Mouse (Mus musculus): ENCODE results near the gene Slit3.

Gene Slit3

GRCm38 (mm10) chr11:35120894-35121610 is at the start of gene Slit3:
Gene Slit3 (plus strand): TSS chr11:35121224.
- no peak for DNase-seq (ENCODE audit: low read depth, low spot score)

GRCm38 (mm10) chr11:35071451-35071850 is 49.6 kb upstream of the Slit3 start:
- DNase-seq (ENCODE audit: low read depth, low spot score), result no peak

GRCm38 (mm10) chr11:35075411-35075810 is 45.6 kb upstream of the Slit3 start:
- no peak for DNase-seq (ENCODE audit: low read depth, low spot score)

GRCm38 (mm10) chr11:35080451-35081125 is 40.4 kb upstream of the Slit3 start:
- DNase-seq (ENCODE audit: low read depth, low spot score), result no peak

GRCm38 (mm10) chr11:35082297-35082696 is 38.7 kb upstream of the Slit3 start:
- no peak for DNase-seq (ENCODE audit: low read depth, low spot score)

GRCm38 (mm10) chr11:35083049-35083448 is 38.0 kb upstream of the Slit3 start:
- DNase-seq (ENCODE audit: low read depth, low spot score), result no peak

GRCm38 (mm10) chr11:35085351-35085750 is 35.7 kb upstream of the Slit3 start:
- DNase-seq (ENCODE audit: low read depth, low spot score), result no peak

GRCm38 (mm10) chr11:35086029-35086428 is 35.0 kb upstream of the Slit3 start:
- DNase-seq (ENCODE audit: low read depth, low spot score), result no peak

GRCm38 (mm10) chr11:35087454-35087853 is 33.6 kb upstream of the Slit3 start:
- DNase-seq (ENCODE audit: low read depth, low spot score), result no peak

- no peak for DNase-seq (ENCODE audit: low read depth, low spot score)
Measured at GRCm38 (mm10) chr11:35088136-35088535, 32.9 kb upstream of the Slit3 start.

- DNase-seq (ENCODE audit: low read depth, low spot score), result no peak
Measured at GRCm38 (mm10) chr11:35090629-35091335, 30.2 kb upstream of the Slit3 start.

GRCm38 (mm10) chr11:35096538-35096937 is 24.5 kb upstream of the Slit3 start:
- DNase-seq (ENCODE audit: low read depth, low spot score), result no peak

- no peak for DNase-seq (ENCODE audit: low read depth, low spot score)
Measured at GRCm38 (mm10) chr11:35109781-35110180, 11.2 kb upstream of the Slit3 start.

- no peak for DNase-seq (ENCODE audit: low read depth, low spot score)
Measured at GRCm38 (mm10) chr11:35110784-35111183, 10.2 kb upstream of the Slit3 start.

GRCm38 (mm10) chr11:35113290-35113689 is 7.7 kb upstream of the Slit3 start:
- no peak for DNase-seq (ENCODE audit: low read depth, low spot score)

- no peak for DNase-seq (ENCODE audit: low read depth, low spot score)
Measured at GRCm38 (mm10) chr11:35116436-35116835, 4.6 kb upstream of the Slit3 start.

GRCm38 (mm10) chr11:35117871-35118270 is 3.2 kb upstream of the Slit3 start:
- no peak for DNase-seq (ENCODE audit: low read depth, low spot score)

GRCm38 (mm10) chr11:35118731-35119130 is 2.3 kb upstream of the Slit3 start:
- DNase-seq (ENCODE audit: low read depth, low spot score), result no peak

- peak; percentile 42 for DNase-seq (ENCODE audit: low read depth, low spot score)
Measured at GRCm38 (mm10) chr11:35119360-35119759, 1.7 kb upstream of the Slit3 start.

- no peak for DNase-seq (ENCODE audit: low read depth, low spot score)
Measured at GRCm38 (mm10) chr11:35120076-35120475, 948 bp upstream of the Slit3 start.

GRCm38 (mm10) chr11:35121611-35121959 is 561 bp downstream of the Slit3 start:
- DNase-seq (ENCODE audit: low read depth, low spot score), result no peak

GRCm38 (mm10) chr11:35122091-35122811 is 1.2 kb downstream of the Slit3 start:
- no peak for DNase-seq (ENCODE audit: low read depth, low spot score)
